Mouse (Mus musculus) heart, embryonic 15.5 days (tissue): ENCODE measurements around the gene 2900026A02Rik. TPM values are rescaled to one million over a fixed set of nuclear protein-coding genes. Genes with fewer than 3 reads are reported as not detected.

Experiments
- ATAC-seq: fragments of 200-750 bp; cut with Nextera tagmentation; replicated peaks from 2 replicates; pipeline ENCODE4 v1.8.0; 2017; ENCODE audit warnings: low read depth, moderate TSS enrichment; ENCODE audit not compliant: insufficient number of reproducible peaks, insufficient read depth, low FRiP score
- H3K27ac ChIP-seq: fragments of 300-500 bp; sonication (generic); 2 replicates; pipeline ENCODE4 v1.5.1; 2015; ENCODE audit warnings: mild to moderate bottlenecking, inconsistent platforms
- H3K27me3 ChIP-seq: fragments of 300-500 bp; sonication (generic); 2 replicates; pipeline ENCODE4 v1.6.1; 2015; ENCODE audit warnings: inconsistent platforms
- H3K36me3 ChIP-seq: fragments of 300-500 bp; sonication (generic); 2 replicates; pipeline ENCODE4 v1.6.1; 2015; ENCODE audit warnings: mild to moderate bottlenecking, inconsistent platforms
- H3K4me1 ChIP-seq: fragments of 300-500 bp; sonication (generic); replicated peaks from 2 replicates; pipeline ENCODE4 v1.6.1; 2015; ENCODE audit warnings: inconsistent platforms
- H3K4me2 ChIP-seq: fragments of 300-500 bp; sonication (generic); 2 replicates; pipeline ENCODE4 v1.6.1; 2015; ENCODE audit warnings: inconsistent platforms, mild to moderate bottlenecking, moderate library complexity
- H3K4me3 ChIP-seq: fragments of 300-500 bp; sonication (generic); 2 replicates; pipeline ENCODE4 v1.5.1; 2015; ENCODE audit warnings: mild to moderate bottlenecking, inconsistent platforms
- H3K9ac ChIP-seq: fragments of 300-500 bp; sonication (generic); 2 replicates; pipeline ENCODE4 v1.6.1; 2015; ENCODE audit warnings: mild to moderate bottlenecking, inconsistent platforms
- H3K9me3 ChIP-seq: fragments of 300-500 bp; sonication (generic); replicated peaks from 2 replicates; pipeline ENCODE4 v1.6.1; 2016; ENCODE audit warnings: inconsistent platforms
- WGBS: fragments of 180-500 bp; shearing (Covaris S2); methylation state at CpG from one replicate; pipeline ENCODE4 v1.1.7; 2015; ENCODE audit warnings: mixed read lengths; 5-methylcytosine and 5-hydroxymethylcytosine counted together
- polyA plus RNA-seq: library from polyadenylated mRNA; unstranded; fragments of >200 nt; fragmentation: Nextera tagmentation; extraction: Ambion mirVana; gene quantifications from 2 replicates; pipeline ENCODE4 v1.2.1, GENCODE M21; 2015

Gene 2900026A02Rik
- polyA plus RNA-seq, 1 experiment from 2014 or later: 14.1 TPM

DNA sequence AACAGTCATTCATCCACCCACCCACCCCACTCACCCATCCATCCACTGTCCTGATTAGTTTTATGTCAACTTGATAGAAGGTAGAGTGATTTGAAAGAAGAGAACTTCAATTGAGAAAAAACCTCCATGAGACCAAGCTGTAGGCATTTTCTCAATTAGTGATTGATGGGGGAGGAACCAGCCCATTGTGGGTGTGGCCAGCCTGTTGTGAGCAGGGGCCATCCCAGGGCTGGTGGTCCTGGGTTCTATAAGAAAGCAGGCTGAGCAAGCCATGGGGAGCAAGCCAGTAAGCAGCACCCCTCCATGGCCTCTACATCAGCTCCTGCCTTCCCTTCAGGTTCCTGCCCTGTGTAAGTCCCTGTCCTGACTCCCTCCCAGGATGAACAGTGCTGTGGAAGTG, 151.0 kb downstream of the 2900026A02Rik start, which contains the start of gene Crybb2:
Gene Crybb2 (minus strand): TSS at position 101 of the 400 bp plus-strand sequence.
- Histone ChIP-seq H3K27me3 (peaks cover 4% of the 10 kb centered on the region; the same call in 1 of the 2 replicates), H3K4me2 (no peak within 1 kb of the TSS), H3K4me3 (no peak within 1 kb of the TSS), H3K36me3 (no peaks in the 10 kb centered on the region), H3K9me3 (no peaks in the 10 kb centered on the region), H3K27ac (no peak within 1 kb of the TSS), H3K4me1 (no peaks in the 10 kb centered on the region), H3K9ac (no peak within 1 kb of the TSS)
- ATAC-seq: no peak

DNA sequence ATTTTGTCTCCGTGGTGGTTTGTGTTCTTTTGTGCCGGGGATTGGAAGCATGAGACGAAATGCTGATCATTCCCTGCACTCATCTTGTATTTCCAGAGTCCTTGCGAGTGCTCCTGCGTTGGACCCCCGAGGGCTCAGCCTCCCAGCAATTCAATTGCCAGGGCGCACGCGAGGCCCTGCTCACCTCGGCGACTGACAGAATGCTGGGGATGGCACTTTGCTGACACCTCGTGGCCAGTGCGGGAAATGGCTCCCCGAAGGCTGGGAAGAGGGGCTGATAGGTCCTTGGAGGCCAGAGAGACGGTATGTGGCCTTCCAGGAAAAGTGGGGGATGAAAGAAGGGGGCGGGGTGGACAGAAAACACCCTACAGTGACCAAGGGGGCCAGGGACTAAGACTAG, 166.7 kb downstream of the 2900026A02Rik start:
- Histone ChIP-seq H3K36me3 (no peaks in the 10 kb centered on the region), H3K9ac (no peak overlapping the region), H3K27ac (no peak overlapping the region), H3K4me2 (no peak overlapping the region), H3K9me3 (no peaks in the 10 kb centered on the region), H3K27me3 (peaks cover 35% of the 10 kb centered on the region), H3K4me3 (no peak overlapping the region), H3K4me1 (no peaks in the 10 kb centered on the region)
- 6% methylated on average over 16 of the region's 16 CpGs for WGBS
- ATAC-seq: no peak

DNA sequence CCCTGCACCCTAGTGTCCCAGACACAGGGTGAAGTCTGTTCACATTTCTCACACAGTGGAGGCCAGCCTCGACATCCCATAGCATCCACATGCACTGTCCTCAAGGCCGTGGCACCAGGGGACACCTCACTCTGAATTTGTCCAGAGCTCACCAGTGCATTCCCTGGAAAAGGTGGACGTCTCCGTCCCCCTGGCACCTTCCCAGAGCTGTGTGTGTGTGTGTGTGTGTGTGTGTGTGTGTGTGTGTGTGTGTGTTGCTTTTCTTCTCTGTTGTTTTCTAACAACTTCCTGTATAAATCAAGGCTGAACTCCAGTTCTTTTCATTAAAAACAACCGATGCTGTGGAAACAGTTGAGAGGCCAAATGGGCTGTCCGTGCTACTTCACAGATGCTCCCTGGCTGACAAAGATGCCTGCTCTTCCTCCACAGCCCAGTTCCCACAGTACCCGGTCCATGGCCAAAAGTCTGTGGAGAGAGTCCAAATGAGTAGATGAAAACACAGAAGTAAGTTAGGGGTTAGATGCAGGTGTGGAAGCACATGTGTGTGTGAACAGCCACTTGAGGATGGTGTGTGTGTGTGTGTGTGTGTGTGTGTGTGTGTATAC, 170.4 kb downstream of the 2900026A02Rik start:
- Histone ChIP-seq H3K36me3 (no peaks in the 10 kb centered on the region), H3K4me3 (no peak overlapping the region), H3K4me1 (no peaks in the 10 kb centered on the region), H3K4me2 (no peak overlapping the region), H3K9ac (no peak overlapping the region), H3K27ac (no peak overlapping the region), H3K27me3 (0 out of 2 replicates have a peak, but pooled peaks cover 9% of the 10 kb centered on the region), H3K9me3 (no peaks in the 10 kb centered on the region)
- WGBS: 69% methylated on average over 7 of the region's 7 CpGs
- ATAC-seq: no peak

DNA sequence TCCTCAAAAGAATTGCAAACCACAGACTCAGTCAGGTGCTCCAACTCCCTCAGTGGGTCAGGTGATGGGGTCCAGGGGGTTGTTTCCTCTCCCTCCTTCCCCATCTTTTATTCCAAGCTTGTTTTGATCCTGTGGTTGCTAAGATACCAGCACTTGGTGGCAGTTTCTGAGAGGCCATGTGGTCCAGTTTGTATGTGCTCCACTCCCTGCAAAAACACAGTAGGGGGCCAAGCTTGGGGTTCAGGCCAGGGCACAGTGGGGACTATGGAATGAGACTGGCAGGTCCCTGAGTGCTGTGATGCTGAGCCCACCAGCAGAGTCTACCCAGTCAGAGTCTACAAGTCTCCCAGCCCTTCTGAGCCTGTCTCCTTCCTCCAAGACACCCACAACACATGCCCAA, 171.2 kb downstream of the 2900026A02Rik start:
- 0 out of 2 replicates have a peak, but pooled peaks cover 6% of the 10 kb centered on the region for H3K27me3 ChIP-seq
- H3K9ac ChIP-seq: no peak overlapping the region
- no peak overlapping the region for H3K27ac ChIP-seq
- H3K36me3 ChIP-seq: no peaks in the 10 kb centered on the region
- no peaks in the 10 kb centered on the region for H3K9me3 ChIP-seq
- H3K4me2 ChIP-seq: no peak overlapping the region
- H3K4me1 ChIP-seq: no peaks in the 10 kb centered on the region
- ATAC-seq: no peak
- H3K4me3 ChIP-seq: no peak overlapping the region

DNA sequence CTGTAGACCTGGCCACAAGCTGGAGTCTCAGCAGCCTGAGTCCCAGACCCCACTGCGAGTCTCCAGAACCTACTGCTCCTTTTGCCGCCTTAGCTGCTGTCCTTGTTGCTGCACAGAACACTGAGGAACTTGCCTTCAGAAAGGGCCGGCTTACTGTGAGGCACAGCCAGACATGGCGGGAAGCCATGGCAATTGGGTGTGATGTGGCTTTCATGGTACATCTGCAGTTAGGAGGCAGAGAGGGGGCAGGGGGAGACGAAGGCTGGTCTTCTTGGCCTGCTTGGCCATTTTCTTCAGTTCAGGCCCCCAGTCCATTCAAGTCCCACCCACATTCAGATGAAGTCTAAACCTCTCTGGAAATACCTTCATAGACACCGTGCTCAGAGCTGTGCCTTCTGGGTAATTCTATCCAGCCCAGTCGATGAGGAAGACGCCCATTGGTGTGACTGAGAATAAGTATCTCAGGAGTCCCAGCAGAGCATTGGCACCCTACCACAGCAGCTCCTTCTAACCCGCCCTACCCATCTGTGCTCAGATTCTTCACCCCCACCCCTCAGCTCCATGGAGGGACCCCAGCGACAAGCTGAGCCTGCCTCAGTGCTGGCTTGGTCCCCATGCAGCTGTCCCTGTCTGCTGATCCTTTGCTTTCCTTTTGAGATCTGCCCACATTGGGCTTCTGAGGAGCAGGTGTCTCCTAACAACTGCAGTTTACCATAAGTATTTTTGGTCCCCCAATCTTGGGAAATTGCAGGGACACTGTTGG, 175.3 kb downstream of the 2900026A02Rik start:
- ATAC-seq: no peak

DNA sequence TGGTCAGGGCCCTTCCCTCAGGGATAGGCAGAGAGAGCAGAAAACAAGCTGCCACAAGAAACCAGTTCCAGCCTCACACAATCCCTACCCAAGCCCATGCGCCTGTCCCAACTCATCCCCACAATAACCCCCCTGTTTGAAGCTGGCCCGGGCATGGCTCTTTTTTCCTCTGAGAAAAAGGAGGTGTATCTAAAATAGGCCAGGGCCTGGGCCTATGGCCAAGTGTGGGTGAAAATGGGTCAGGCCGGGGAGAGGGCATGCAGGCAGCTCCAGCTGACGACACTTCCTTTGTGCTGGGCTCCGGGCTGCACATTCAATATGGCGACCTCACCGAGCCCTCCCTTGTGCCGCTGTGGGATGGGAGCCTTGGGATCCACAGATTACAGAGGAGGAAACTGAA, 177.5 kb downstream of the 2900026A02Rik start:
- H3K27ac ChIP-seq: peak overlapping the region; percentile 11; the same call in 1 of the 2 replicates
- WGBS: 60% methylated on average over 8 of the region's 8 CpGs
- H3K9me3 ChIP-seq: no peaks in the 10 kb centered on the region

More for the DNA sequence above, 175.3 kb downstream of the 2900026A02Rik start:
- H3K27ac ChIP-seq: no peak overlapping the region
- H3K4me3 ChIP-seq: no peak overlapping the region
- H3K4me1 ChIP-seq: peaks cover 29% of the 10 kb centered on the region
- no peak overlapping the region for H3K4me2 ChIP-seq
- 86% methylated on average over 10 of the region's 10 CpGs for WGBS
- no peak overlapping the region for H3K9ac ChIP-seq
- no peaks in the 10 kb centered on the region for H3K27me3 ChIP-seq
- no peaks in the 10 kb centered on the region for H3K36me3 ChIP-seq
- no peaks in the 10 kb centered on the region for H3K9me3 ChIP-seq

DNA sequence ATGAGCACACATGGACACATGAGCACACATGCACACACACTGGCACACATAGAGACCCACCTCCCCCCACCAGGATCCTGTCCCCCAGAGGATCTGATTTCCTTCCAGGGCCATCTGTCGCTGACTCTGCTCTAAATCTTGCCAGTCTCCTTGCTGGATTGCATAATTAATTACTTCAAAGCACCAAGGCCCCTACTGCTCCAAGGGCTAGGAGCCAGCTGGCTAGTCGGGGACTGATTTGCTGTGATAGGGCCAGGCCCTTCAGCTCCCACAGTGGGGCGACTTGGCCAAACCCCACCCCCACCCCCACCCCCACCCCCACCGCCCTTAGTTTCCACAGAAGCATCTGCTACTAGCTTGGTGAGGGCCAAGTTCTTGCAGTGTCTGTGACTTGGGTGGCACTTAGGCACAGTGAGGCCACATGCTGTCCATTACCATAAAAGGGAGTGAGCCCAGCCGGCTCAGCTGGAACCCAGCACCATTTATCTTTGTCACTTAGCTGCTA, 179.4 kb downstream of the 2900026A02Rik start:
- 20% methylated on average over 5 of the region's 5 CpGs for WGBS
- H3K4me2 ChIP-seq: no peak overlapping the region
- H3K9me3 ChIP-seq: no peaks in the 10 kb centered on the region
- peak; percentile 29; the same call in 1 of the 2 replicates for ATAC-seq
- H3K4me3 ChIP-seq: no peak overlapping the region
- 0 out of 2 replicates have a peak overlapping the region, but pooled peaks have one; percentile 29 for H3K27ac ChIP-seq
- no peaks in the 10 kb centered on the region for H3K27me3 ChIP-seq
- H3K4me1 ChIP-seq: peaks cover 33% of the 10 kb centered on the region
- no peaks in the 10 kb centered on the region for H3K36me3 ChIP-seq
- no peak overlapping the region for H3K9ac ChIP-seq

More for the DNA sequence above, 177.5 kb downstream of the 2900026A02Rik start:
- peaks cover 33% of the 10 kb centered on the region for H3K4me1 ChIP-seq
- no peaks in the 10 kb centered on the region for H3K36me3 ChIP-seq
- H3K9ac ChIP-seq: no peak overlapping the region
- H3K4me2 ChIP-seq: no peak overlapping the region
- ATAC-seq: peak; percentile 58; the same call in 1 of the 2 replicates
- no peaks in the 10 kb centered on the region for H3K27me3 ChIP-seq
- H3K4me3 ChIP-seq: no peak overlapping the region

DNA sequence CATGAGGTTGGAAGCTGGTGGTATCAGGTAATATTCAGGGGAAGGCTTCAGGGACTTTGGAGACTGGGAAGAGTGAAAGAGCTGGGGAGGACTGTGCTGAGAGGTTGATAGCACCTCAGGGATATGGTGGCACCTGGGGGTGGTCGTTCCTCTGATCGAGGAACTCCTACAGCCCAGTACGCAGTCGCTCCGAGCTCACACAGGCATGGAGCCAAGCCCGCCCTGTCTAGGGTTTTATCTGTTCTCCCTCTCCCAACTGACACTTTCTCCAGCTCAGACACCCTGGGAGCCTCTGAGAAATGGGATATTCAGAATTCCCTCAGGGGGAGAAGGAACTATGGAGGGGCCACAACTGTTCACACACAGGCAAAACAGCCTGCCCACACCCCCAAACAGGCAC, 180.3 kb downstream of the 2900026A02Rik start:
- Histone ChIP-seq H3K9ac (no peak overlapping the region), H3K4me2 (no peak overlapping the region), H3K4me3 (no peak overlapping the region), H3K27ac (peak overlapping the region; percentile 25; the same call in 1 of the 2 replicates), H3K36me3 (no peaks in the 10 kb centered on the region), H3K9me3 (no peaks in the 10 kb centered on the region), H3K4me1 (peaks cover 38% of the 10 kb centered on the region), H3K27me3 (no peaks in the 10 kb centered on the region)
- WGBS: 19% methylated on average over 6 of the region's 6 CpGs
- ATAC-seq: no peak

DNA sequence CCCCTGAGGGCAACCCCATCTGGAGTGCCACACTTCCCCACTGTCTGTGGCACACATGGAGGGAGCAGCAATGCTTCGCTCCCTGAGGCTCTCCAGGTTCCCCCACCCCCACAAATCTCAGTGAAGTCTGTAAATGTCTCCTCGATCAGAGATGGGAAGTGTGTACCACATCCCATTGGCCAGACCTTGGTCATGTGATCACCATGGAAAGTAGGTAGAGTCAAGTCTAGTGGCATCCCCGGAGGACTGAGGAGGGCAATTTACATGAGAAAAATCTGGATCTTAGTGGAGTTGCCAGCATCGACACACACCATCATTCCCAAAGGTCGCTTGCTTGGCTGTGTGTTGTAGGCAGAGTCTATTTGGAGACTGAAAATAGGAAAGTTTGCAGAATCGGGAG, 182.4 kb downstream of the 2900026A02Rik start:
- 87% methylated on average over 6 of the region's 6 CpGs for WGBS
- Histone ChIP-seq H3K9ac (no peak overlapping the region), H3K36me3 (no peaks in the 10 kb centered on the region), H3K4me3 (no peak overlapping the region), H3K9me3 (no peaks in the 10 kb centered on the region), H3K27me3 (no peaks in the 10 kb centered on the region), H3K4me1 (peaks cover 51% of the 10 kb centered on the region), H3K4me2 (no peak overlapping the region), H3K27ac (no peak overlapping the region)
- ATAC-seq: no peak
